Mouse (Mus musculus) central nervous system, embryonic 11.5 days (tissue): ENCODE results near the gene Larp1b. TPM values are rescaled to one million over a fixed set of nuclear protein-coding genes. Genes with fewer than 3 reads are reported as not detected.

Experiments
- polyA plus RNA-seq: library from polyadenylated mRNA; depleted of rRNA; stranded (reverse); fragments of >200 nt; gene quantifications from 2 replicates; pipeline ENCODE4 v1.2.3, GENCODE M21; 2012; rRNA removed

Gene Larp1b
- 5.1 and 5.5 TPM in 2 replicates for polyA plus RNA-seq

GRCm38 (mm10) chr3:40949170-40949902 lies at the start of gene Larp1b:
Gene Larp1b (plus strand): TSS chr3:40949828.

GRCm38 (mm10) chr3:40902443-40902842 lies 47.2 kb upstream of the Larp1b start, which contains the start of gene 1700034I23Rik:
Gene 1700034I23Rik (minus strand): TSS chr3:40902543.

GRCm38 (mm10) chr3:41082885-41083789 lies 133.5 kb downstream of the Larp1b start, which contains the start of gene Pgrmc2:
Gene Pgrmc2 (minus strand): TSS chr3:41083046.

Other genes with a start within 250 kb of the Larp1b start
- 0.12 and 0.26 TPM in 2 replicates for gene Slc25a31, start 241.0 kb upstream of the Larp1b start, polyA plus RNA-seq
- 15.6 and 39.4 TPM in 2 replicates for gene Hspa4l, start 205.3 kb upstream of the Larp1b start, polyA plus RNA-seq
- gene Plk4, start 149.8 kb upstream of the Larp1b start, polyA plus RNA-seq = 39.0 and 42.3 TPM in 2 replicates
- gene Mfsd8, start 102.9 kb upstream of the Larp1b start, polyA plus RNA-seq = 4.1 and 6.0 TPM in 2 replicates
- gene Abhd18, start 102.9 kb upstream of the Larp1b start, polyA plus RNA-seq = 3.2 and 6.4 TPM in 2 replicates
- 0.07 TPM in 1 of 2 replicates, not detected in the other for gene 1700034I23Rik, start 47.3 kb upstream of the Larp1b start, polyA plus RNA-seq
- gene Pgrmc2, start 133.2 kb downstream of the Larp1b start, polyA plus RNA-seq = 31.7 and 52.5 TPM in 2 replicates